Comparison of ENCODE assay signal across 20 mouse cellular contexts in genomic region chr7:4170193-4170938, GRCm38 (mm10). TPM values are rescaled to one million over a fixed set of nuclear protein-coding genes. Genes with fewer than 3 reads are reported as not detected.
"Had no signal": no experiment of that assay in that cellular context is flagged by ENCODE, and none has a peak within 500 bp of the region (broad histone marks: within the 10 kb centered on the region; RNA-seq: fewer than 3 reads in every experiment).

No protein-coding gene starts in this region.

- H3K9ac ChIP-seq: liver, embryonic 13.5 days; lung, embryonic 14.5 days; midbrain, embryonic 12.5 days; midbrain, embryonic 15.5 days; neural tube, embryonic 12.5 days; neural tube, embryonic 15.5 days had no signal

- H3K4me1 ChIP-seq: midbrain, embryonic 12.5 days; midbrain, embryonic 15.5 days; neural tube, embryonic 12.5 days had no signal

- H3K4me2 ChIP-seq: liver, embryonic 13.5 days; lung, embryonic 14.5 days; midbrain, embryonic 12.5 days; midbrain, embryonic 15.5 days; neural tube, embryonic 12.5 days; neural tube, embryonic 15.5 days had no signal

- H3K4me3 ChIP-seq: layer of hippocampus, adult 2 months; liver, embryonic 13.5 days; midbrain, embryonic 12.5 days; midbrain, embryonic 15.5 days; neural tube, embryonic 12.5 days; neural tube, embryonic 15.5 days had no signal

- ATAC-seq: lung, postnatal 0 days; midbrain, embryonic 15.5 days had no signal

- H3K9me3 ChIP-seq: liver, embryonic 13.5 days; midbrain, embryonic 12.5 days; midbrain, embryonic 15.5 days; neural tube, embryonic 12.5 days; neural tube, embryonic 15.5 days had no signal

- H3K27ac ChIP-seq: layer of hippocampus, adult 2 months; liver, embryonic 13.5 days; macrophage; midbrain, embryonic 12.5 days; midbrain, embryonic 15.5 days; neural tube, embryonic 12.5 days; neural tube, embryonic 15.5 days had no signal

- H3K36me3 ChIP-seq: liver, embryonic 13.5 days; midbrain, embryonic 12.5 days; midbrain, embryonic 15.5 days; neural tube, embryonic 12.5 days; neural tube, embryonic 15.5 days had no signal

- DNase-seq: kidney, adult 11 months; kidney, adult 8-10 months; kidney, postnatal 25 days; layer of hippocampus, adult 9-11 months; liver, embryonic 13.5 days; lung, embryonic 14.5 days; right cerebral cortex, adult 18-20 months; right cerebral cortex, postnatal 14 days; right cerebral cortex, postnatal 4 days; spleen, adult 18-20 months; thymus, adult 18-20 months; thymus, postnatal 36 days had no signal

- H3K27me3 ChIP-seq: liver, embryonic 13.5 days; midbrain, embryonic 12.5 days; midbrain, embryonic 15.5 days; neural tube, embryonic 12.5 days; neural tube, embryonic 15.5 days had no signal

RNA-seq across cellular contexts. Expression of gene Cdc42ep5, which starts 5.7 kb away (rescaled TPM):
- total RNA-seq: megakaryocyte, adult 5-6 weeks had no signal
- polyA plus RNA-seq: macrophage had no signal

RNA-seq across cellular contexts. Expression of gene Ttyh1, which starts 51.2 kb away (rescaled TPM):
- total RNA-seq: megakaryocyte, adult 5-6 weeks had no signal
